Mouse (Mus musculus) spleen, adult 2 months (tissue): ENCODE measurements at regions not wholly inside any gene's neighbourhood (a gene's known extent, or its start where the extent isn't known, plus 50 kb on each side); places are given as distances from the start of the nearest gene placed in this dataset.

Experiments used
- CTCF ChIP-seq: fragments of 200-500 bp; IDR thresholded peaks from 2 replicates; pipeline ENCODE4 v1.5.1; 2011; ENCODE audit warnings: mild to moderate bottlenecking, inconsistent platforms; ENCODE audit not compliant: insufficient read depth, insufficient read length, insufficient replicate concordance; ENCODE audit errors: extremely low read depth
- POLR2A ChIP-seq: fragments of 200-500 bp; IDR thresholded peaks from 2 replicates; pipeline ENCODE4 v1.6.1; 2011; ENCODE audit warnings: low read depth, low read length, inconsistent platforms

DNA sequence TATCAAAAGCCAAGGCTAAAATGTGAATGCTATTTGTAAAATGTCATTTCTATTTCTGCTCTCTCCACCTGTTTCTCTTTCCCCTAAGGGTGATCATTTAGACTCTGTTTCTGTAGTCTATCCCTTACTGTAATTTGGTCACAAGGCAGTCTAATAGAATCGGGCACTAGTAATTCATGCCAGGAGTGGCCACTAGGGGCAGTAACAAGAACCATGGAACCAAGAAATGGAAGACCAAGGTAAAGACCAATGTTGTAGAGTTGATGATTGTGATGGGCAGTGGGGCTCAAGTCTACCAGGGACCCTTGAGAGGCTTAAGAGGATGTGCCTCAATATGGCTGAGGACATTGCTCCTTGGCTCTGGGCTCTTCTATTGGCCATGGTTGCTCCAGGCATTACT lies 180.5 kb upstream of the Eif4g2 start:
- TF ChIP-seq POLR2A (no peak), CTCF (no peak)
